Mouse (Mus musculus) bone marrow macrophage, adult 2 months (primary cell): ENCODE measurements at regions not wholly inside any gene's neighbourhood (a gene's known extent, or its start where the extent isn't known, plus 50 kb on each side); places are given as distances from the start of the nearest gene placed in this dataset.

ENCODE experiments used
- CTCF ChIP-seq: IDR thresholded peaks from 2 replicates; pipeline ENCODE4 v1.5.1; 2012; ENCODE audit warnings: low read depth, mild to moderate bottlenecking, low read length, moderate library complexity
- POLR2A ChIP-seq: IDR thresholded peaks from 2 replicates; pipeline ENCODE4 v1.6.1; 2012; ENCODE audit warnings: mild to moderate bottlenecking, low read depth, low read length, borderline replicate concordance

DNA sequence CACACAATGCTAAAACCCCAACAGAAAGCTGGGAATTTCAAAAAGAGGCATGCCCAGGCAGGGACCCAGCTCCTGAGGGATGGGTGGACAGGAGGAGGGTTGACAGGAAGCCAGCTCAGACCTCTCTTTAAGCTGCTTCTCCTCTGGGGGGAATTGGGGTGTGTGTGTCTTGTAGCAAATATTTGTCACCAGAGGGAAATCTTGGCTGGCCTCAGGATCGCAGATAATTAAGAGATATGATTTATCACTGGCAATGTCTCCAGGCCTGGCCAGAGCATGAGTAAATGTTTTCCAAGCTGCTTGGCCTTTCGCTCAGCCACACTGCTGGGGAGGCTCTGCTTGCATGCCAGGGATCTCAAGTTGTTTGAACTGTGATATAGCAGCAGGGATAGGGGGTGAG, 189.6 kb upstream of the Klf4 start:
- TF ChIP-seq CTCF (no peak), POLR2A (no peak)
